Mouse (Mus musculus) lung, embryonic 16.5 days (tissue): ENCODE measurements around the gene Hspg2. TPM values are rescaled to one million over a fixed set of nuclear protein-coding genes. Genes with fewer than 3 reads are reported as not detected.

Experiments used
- ATAC-seq: fragments of 200-750 bp; cut with Nextera tagmentation; 2 replicates; pipeline ENCODE4 v1.8.0; 2017; ENCODE audit warnings: low read depth, mild to moderate bottlenecking, moderate library complexity
- H3K27ac ChIP-seq: fragments of 300-500 bp; sonication (generic); 2 replicates; pipeline ENCODE4 v1.5.1; 2014; ENCODE audit warnings: mild to moderate bottlenecking, control low read depth, low read length
- H3K27me3 ChIP-seq: fragments of 300-500 bp; sonication (generic); 2 replicates; pipeline ENCODE4 v1.6.1; 2014; ENCODE audit warnings: low read depth, low read length, mixed read lengths; ENCODE audit not compliant: control insufficient read depth, insufficient read depth
- H3K36me3 ChIP-seq: fragments of 300-500 bp; sonication (generic); 2 replicates; pipeline ENCODE4 v1.6.1; 2014; ENCODE audit warnings: low read length; ENCODE audit not compliant: control insufficient read depth, insufficient read depth
- H3K4me1 ChIP-seq: fragments of 300-500 bp; sonication (generic); replicated peaks from 2 replicates; pipeline ENCODE4 v1.6.1; 2014; ENCODE audit warnings: low read length, mixed read lengths; ENCODE audit not compliant: control insufficient read depth, insufficient read depth
- H3K4me2 ChIP-seq: fragments of 300-500 bp; sonication (generic); 2 replicates; pipeline ENCODE4 v1.6.1; 2014; ENCODE audit warnings: low read depth, low read length, control low read depth
- H3K4me3 ChIP-seq: fragments of 300-500 bp; sonication (generic); 2 replicates; pipeline ENCODE4 v1.5.1; 2014; ENCODE audit warnings: mild to moderate bottlenecking, low read length, control low read depth
- H3K9ac ChIP-seq: fragments of 300-500 bp; sonication (generic); 2 replicates; pipeline ENCODE4 v1.6.1; 2014; ENCODE audit warnings: low read length, control low read depth
- H3K9me3 ChIP-seq: fragments of 300-500 bp; sonication (generic); 2 replicates; pipeline ENCODE4 v1.6.1; 2016; ENCODE audit warnings: low read length; ENCODE audit not compliant: control insufficient read depth
- WGBS: fragments of 180-500 bp; shearing (Covaris S2); extraction: QIAGEN DNeasy Blood & Tissue Kit; methylation state at CpG from one replicate; pipeline ENCODE4 v1.1.7; 2014; 5-methylcytosine and 5-hydroxymethylcytosine counted together
- polyA plus RNA-seq: library from polyadenylated mRNA; unstranded; fragments of >200 nt; fragmentation: Nextera tagmentation; extraction: Ambion mirVana; gene quantifications from 2 replicates; pipeline ENCODE4 v1.2.1, GENCODE M21; 2015

The Hspg2 gene
- polyA plus RNA-seq, 1 experiment from 2014 or later = 35.2 TPM

DNA sequence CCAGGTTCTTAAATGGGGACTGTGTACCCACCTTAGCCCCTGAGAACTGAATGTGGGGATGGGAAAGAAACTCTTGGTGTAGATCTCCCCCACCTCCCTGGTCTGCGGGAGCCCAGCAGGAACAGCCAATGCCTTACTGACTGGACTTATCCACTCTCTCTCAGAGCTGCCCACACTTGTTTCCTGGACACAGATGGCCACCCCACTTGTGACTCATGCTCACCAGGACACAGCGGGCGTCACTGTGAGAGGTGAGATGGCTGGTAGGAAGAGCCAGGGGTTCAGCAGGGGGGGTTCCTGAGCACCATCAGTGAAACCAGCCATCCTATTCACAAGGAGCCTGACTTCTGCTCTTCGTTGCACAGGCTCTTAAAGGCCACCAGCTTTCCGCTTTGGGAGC is 51.8 kb downstream of the Hspg2 start:
- no peak for ATAC-seq
- 91% methylated on average over 5 of the region's 5 CpGs for WGBS
- Histone ChIP-seq H3K9me3 (no peaks in the 10 kb centered on the region), H3K4me2 (no peak overlapping the region), H3K36me3 (peaks cover 60% of the 10 kb centered on the region), H3K27me3 (no peaks in the 10 kb centered on the region), H3K9ac (no peak overlapping the region), H3K4me3 (no peak overlapping the region), H3K4me1 (no peaks in the 10 kb centered on the region), H3K27ac (no peak overlapping the region)

DNA sequence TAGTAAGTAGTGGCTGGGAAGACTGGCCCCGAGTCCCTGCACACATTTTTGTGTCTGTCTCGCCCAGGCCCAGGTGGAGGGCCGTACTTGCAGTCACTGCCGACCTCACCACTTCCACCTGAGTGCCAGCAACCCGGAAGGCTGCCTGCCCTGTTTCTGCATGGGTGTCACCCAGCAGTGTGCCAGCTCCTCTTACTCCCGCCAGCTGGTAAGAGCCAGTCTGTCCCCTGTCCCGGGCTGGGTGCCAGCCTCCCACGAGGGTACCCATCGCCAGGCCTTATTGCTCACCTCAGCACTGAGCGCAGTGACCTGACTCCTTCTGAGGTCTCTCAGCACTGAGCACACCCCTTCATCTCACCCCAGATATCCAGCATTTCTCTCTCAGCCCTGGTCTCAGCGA is 53.4 kb downstream of the Hspg2 start:
- Histone ChIP-seq H3K4me2 (no peak overlapping the region), H3K27me3 (no peaks in the 10 kb centered on the region), H3K9me3 (no peaks in the 10 kb centered on the region), H3K27ac (no peak overlapping the region), H3K4me3 (no peak overlapping the region), H3K4me1 (no peaks in the 10 kb centered on the region), H3K36me3 (peaks cover 51% of the 10 kb centered on the region), H3K9ac (no peak overlapping the region)
- 90% methylated on average over 11 of the region's 11 CpGs for WGBS
- ATAC-seq = no peak

DNA sequence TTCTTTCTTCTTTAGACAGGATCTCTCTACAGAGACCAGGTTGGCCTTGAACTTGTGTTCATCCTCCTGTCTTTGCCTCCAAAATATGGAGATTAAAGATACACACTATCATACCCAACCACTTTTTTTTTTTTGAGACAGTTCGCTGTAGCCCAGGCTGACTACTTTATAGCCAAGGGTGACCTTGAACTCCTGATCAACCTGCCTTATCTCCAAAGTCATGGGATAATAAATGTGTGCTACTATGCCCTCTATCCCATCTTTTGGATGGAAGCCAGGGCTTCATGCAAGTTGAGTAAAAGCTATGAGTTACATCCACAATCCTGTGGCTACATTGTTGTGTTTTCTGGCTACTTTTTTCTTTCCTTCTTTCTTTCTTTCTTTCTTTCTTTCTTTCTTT is 56.9 kb downstream of the Hspg2 start:
- no peaks in the 10 kb centered on the region for H3K27me3 ChIP-seq
- no peaks in the 10 kb centered on the region for H3K4me1 ChIP-seq
- no peaks in the 10 kb centered on the region for H3K9me3 ChIP-seq
- H3K27ac ChIP-seq = no peak overlapping the region
- H3K9ac ChIP-seq = no peak overlapping the region
- H3K4me2 ChIP-seq = no peak overlapping the region
- peaks cover 46% of the 10 kb centered on the region for H3K36me3 ChIP-seq
- no peak overlapping the region for H3K4me3 ChIP-seq
- WGBS = 91% methylated on average over 1 of the region's 1 CpGs
- no peak for ATAC-seq

DNA sequence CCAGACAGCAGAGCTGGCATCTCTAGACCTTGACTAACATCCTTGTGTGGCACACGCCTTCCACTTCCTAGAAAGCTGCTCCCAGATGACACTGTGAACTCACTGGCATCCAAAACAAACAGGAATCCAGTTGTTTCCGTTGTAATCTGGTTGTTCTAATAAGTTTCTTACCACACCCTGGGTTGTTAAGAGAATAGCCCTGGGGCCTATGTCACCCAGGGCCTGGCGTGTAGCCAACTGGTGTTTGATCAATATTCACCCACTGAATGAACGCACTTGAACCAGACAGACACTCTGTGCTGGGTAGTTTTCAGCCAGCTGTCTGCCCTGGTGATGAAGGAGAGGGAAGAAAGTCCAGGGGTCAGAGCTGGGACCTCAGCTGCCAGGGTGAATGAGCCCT is 58.8 kb downstream of the Hspg2 start:
- no peaks in the 10 kb centered on the region for H3K27me3 ChIP-seq
- no peak overlapping the region for H3K27ac ChIP-seq
- no peak for ATAC-seq
- no peak overlapping the region for H3K4me3 ChIP-seq
- H3K36me3 ChIP-seq = peaks cover 37% of the 10 kb centered on the region
- H3K9me3 ChIP-seq = no peaks in the 10 kb centered on the region
- no peak overlapping the region for H3K9ac ChIP-seq
- H3K4me2 ChIP-seq = no peak overlapping the region
- WGBS = 60% methylated on average over 4 of the region's 4 CpGs
- no peaks in the 10 kb centered on the region for H3K4me1 ChIP-seq

DNA sequence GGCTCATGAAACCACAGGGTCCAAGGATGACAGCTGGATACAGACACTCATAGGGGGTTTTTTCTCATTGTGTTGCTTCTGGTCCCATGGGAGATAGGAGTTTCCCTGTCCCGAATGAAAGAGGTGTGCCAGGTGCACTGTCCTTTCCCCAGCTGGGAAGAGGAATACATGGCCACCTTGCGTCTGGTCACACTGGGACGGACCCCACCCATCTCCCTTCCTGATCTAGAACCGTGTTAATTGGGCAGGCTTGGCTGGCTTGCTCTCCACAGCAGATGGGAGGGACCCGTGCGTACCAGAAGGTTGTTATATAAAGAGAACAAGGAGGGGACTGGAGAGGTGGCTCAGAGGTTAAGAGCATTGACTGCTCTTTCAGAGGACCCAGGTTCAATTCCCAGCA is 59.3 kb downstream of the Hspg2 start:
- Histone ChIP-seq H3K4me1 (no peaks in the 10 kb centered on the region), H3K4me3 (no peak overlapping the region), H3K4me2 (no peak overlapping the region), H3K27ac (no peak overlapping the region), H3K27me3 (no peaks in the 10 kb centered on the region), H3K36me3 (peaks cover 32% of the 10 kb centered on the region), H3K9me3 (no peaks in the 10 kb centered on the region), H3K9ac (no peak overlapping the region)
- no peak for ATAC-seq
- 88% methylated on average over 6 of the region's 6 CpGs for WGBS

DNA sequence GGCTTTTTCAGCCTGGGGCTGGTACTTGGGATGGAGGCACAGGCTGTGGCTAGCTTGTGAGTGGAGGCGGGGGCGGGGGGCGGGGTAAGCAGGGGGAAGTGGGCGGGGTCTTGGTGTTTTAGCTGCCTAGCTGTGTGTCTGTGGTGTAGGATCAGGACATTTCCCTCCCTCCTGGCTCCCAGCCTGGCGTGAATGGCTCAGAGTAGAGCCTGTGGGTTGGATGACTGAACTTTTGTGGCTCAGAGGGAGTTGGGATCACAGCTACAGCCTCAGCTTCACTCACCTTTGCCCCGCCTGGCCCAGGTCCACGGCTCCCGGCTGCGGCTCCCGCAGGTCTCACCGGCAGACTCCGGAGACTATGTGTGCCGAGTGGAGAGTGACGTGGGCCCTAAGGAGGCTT is 71.8 kb downstream of the Hspg2 start:
- no peak overlapping the region for H3K4me2 ChIP-seq
- H3K9ac ChIP-seq = no peak overlapping the region
- H3K27ac ChIP-seq = no peak overlapping the region
- peaks cover 58% of the 10 kb centered on the region for H3K36me3 ChIP-seq
- no peaks in the 10 kb centered on the region for H3K4me1 ChIP-seq
- H3K9me3 ChIP-seq = no peaks in the 10 kb centered on the region
- WGBS = 74% methylated on average over 14 of the region's 14 CpGs
- H3K27me3 ChIP-seq = no peaks in the 10 kb centered on the region
- 0 out of 2 replicates have a peak, but pooled peaks have one; percentile 9 for ATAC-seq
- H3K4me3 ChIP-seq = no peak overlapping the region

DNA sequence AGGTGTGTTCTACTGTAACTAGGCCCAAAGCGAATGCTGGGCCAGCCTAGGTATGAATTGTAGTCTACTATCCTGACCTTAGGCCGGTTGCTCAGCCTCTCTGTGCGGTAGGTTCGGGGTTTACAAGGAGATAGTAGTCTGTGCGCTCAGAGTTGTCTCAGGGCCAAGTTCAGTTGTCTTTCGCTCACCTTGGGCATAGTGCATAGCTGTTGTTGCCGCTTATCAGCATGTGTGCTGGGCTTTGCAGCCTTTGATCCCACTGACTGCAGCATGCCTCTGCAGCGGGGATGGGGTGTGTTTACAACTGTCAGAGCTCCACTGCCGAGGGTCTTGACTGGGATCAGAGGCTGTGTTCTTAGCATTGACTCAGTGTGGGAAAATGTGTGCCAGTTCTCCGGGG is 74.4 kb downstream of the Hspg2 start:
- Histone ChIP-seq H3K9ac (no peak overlapping the region), H3K27ac (no peak overlapping the region), H3K4me1 (no peaks in the 10 kb centered on the region), H3K36me3 (peaks cover 62% of the 10 kb centered on the region), H3K9me3 (no peaks in the 10 kb centered on the region), H3K27me3 (no peaks in the 10 kb centered on the region), H3K4me2 (no peak overlapping the region), H3K4me3 (no peak overlapping the region)
- 82% methylated on average over 10 of the region's 10 CpGs for WGBS
- no peak for ATAC-seq

DNA sequence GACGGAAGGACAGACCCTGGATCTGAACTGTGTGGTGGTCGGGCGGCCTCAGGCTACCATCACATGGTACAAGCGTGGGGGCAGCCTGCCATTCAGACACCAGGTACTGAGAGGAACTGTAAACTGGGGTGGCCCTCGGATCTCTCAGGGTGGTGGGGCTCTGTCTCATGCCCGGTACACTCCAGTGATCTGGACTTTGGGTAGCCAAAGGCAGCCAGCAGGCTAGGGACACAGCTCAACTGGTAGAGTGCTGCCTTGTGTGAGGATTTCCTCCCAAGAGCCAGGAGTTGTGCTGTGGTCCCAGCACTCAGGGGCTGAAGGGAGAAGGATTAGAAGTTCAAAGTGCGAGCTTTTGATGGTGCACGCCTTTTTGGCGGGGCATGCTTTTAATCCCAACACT is 77.0 kb downstream of the Hspg2 start:
- Histone ChIP-seq H3K4me2 (no peak overlapping the region), H3K27me3 (no peaks in the 10 kb centered on the region), H3K27ac (no peak overlapping the region), H3K36me3 (peaks cover 63% of the 10 kb centered on the region), H3K4me1 (no peaks in the 10 kb centered on the region), H3K9ac (no peak overlapping the region), H3K9me3 (no peaks in the 10 kb centered on the region), H3K4me3 (no peak overlapping the region)
- WGBS = 93% methylated on average over 9 of the region's 9 CpGs
- no peak for ATAC-seq

DNA sequence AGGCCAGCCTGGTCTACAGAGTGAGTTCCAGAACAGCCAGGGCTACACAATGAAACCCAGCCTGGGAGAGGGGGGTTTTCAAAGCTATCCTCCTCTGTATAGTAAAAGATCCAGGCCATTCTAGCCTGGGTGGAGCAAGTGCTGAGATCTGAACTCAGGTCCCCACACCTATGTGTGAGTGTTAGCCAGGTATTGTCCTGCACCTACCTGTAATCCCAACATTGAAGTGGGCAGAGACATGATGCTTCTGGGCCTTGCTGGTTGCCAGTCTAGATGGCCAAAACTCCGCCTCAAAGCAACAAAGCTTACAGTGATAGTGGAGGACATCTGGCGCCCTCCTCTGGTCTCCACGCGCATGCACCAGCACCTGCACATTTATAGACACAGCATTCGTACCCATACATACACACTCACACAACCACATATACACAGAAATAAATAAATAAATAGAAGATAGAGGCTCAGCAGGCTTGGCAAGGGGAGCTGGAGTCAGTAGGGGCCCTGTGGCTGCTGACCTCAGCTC is 77.5 kb downstream of the Hspg2 start:
- 83% methylated on average over 5 of the region's 5 CpGs for WGBS
- H3K27me3 ChIP-seq = no peaks in the 10 kb centered on the region
- H3K36me3 ChIP-seq = peaks cover 62% of the 10 kb centered on the region
- H3K4me3 ChIP-seq = no peak overlapping the region
- no peak overlapping the region for H3K9ac ChIP-seq
- no peaks in the 10 kb centered on the region for H3K4me1 ChIP-seq
- H3K9me3 ChIP-seq = no peaks in the 10 kb centered on the region
- ATAC-seq = no peak
- H3K4me2 ChIP-seq = no peak overlapping the region
- no peak overlapping the region for H3K27ac ChIP-seq

DNA sequence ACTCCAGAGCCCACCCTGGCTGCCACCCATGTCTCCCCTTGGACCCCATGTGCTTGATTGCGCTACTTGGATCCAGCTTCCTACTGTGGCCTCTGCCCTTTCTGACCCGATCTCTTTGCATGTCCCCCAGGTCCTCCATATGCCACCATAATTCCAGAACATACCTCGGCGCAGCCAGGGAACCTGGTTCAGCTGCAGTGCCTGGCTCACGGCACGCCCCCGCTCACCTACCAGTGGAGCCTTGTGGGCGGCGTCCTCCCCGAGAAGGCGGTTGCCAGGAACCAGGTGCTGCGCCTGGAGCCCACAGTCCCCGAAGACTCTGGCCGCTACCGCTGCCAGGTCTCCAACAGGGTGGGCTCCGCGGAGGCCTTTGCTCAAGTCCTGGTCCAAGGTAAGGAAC is 84.9 kb downstream of the Hspg2 start:
- Histone ChIP-seq H3K4me3 (no peak overlapping the region), H3K27me3 (no peaks in the 10 kb centered on the region), H3K4me2 (no peak overlapping the region), H3K36me3 (peaks cover 57% of the 10 kb centered on the region), H3K9me3 (no peaks in the 10 kb centered on the region), H3K9ac (no peak overlapping the region), H3K4me1 (no peaks in the 10 kb centered on the region), H3K27ac (no peak overlapping the region)
- WGBS = 91% methylated on average over 17 of the region's 17 CpGs
- ATAC-seq = no peak
